Mouse (Mus musculus) embryonic fibroblast, embryonic 13.5 days (primary cell): ENCODE measurements at regions not wholly inside any gene's neighbourhood (a gene's known extent, or its start where the extent isn't known, plus 50 kb on each side); places are given as distances from the start of the nearest gene placed in this dataset.

Experiments used
- CTCF ChIP-seq: IDR thresholded peaks from 2 replicates; pipeline ENCODE4 v1.5.1; 2011; ENCODE audit warnings: mild to moderate bottlenecking, control low read depth, low read length, moderate library complexity, borderline replicate concordance; ENCODE audit not compliant: insufficient read depth
- POLR2A ChIP-seq: IDR thresholded peaks from 2 replicates; pipeline ENCODE4 v1.6.1; 2011; ENCODE audit warnings: low read depth, mild to moderate bottlenecking, control low read depth, low read length, moderate library complexity

DNA sequence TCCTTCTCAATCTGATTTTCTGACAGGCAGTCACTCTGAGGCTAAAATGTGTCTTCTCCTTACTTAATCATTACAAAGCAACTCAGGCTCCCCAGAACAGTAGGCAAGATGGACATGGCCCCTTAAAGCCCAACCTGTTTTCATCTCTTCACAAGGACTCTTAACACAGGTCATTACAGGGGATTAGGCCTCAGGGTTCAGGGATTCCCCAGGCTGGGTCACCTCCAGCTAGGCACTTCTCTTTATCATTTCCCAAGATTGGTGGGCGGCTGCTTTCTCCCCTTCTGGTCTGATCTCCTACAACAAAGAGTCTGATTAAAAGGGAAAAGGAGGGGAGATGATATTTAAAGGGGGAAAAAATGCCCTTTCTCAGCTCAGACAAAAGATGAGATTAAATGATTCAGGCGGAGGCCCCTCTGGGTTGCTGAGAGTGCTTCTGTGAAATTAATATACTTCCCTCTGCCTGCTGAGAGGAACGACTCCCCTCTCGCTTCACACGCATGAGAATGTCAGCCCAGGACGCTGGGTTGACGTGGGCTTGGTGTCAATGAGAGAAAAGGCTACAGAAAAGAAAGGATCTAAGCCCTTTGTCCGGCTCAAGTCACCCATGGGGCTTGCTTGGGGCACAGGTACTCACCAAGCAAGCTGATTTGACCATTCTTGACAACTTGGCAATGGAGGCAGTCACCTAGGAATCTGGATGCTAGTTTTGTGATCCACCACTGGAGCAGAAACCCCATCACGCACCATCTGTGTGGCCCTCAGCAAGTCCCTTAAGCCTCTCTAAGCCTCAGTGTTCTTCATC, 152.3 kb downstream of the Gsdmc2 start:
- TF ChIP-seq CTCF (no peak), POLR2A (no peak)
